Mouse (Mus musculus): ENCODE data around the gene Zmiz1. TPM values are rescaled to one million over a fixed set of nuclear protein-coding genes. Genes with fewer than 3 reads are reported as not detected.

Gene Zmiz1
- polyA plus RNA-seq, 1 experiment from 2014 or later, result 34.2 TPM

- H3K4me3 ChIP-seq, result no peak overlapping the region
- H3K9ac ChIP-seq, result 0 out of 2 replicates have a peak overlapping the region, but pooled peaks have one; percentile 21
- H3K27me3 ChIP-seq (replicated peaks), result no peaks in the 10 kb centered on the region
- H3K27ac ChIP-seq (ENCODE audit: poor library complexity, severe bottlenecking), result peak overlapping the region; percentile 61
- peak overlapping the region; percentile 13 for H3K4me2 ChIP-seq
- no peaks in the 10 kb centered on the region for H3K9me3 ChIP-seq (replicated peaks)
- H3K4me1 ChIP-seq (replicated peaks), result peaks cover 99% of the 10 kb centered on the region
- H3K36me3 ChIP-seq, result no peaks in the 10 kb centered on the region; the same call in 1 of the 2 replicates
- 34% methylated on average over 5 of the region's 5 CpGs for WGBS
- ATAC-seq (ENCODE audit: insufficient number of reproducible peaks, low FRiP score), result no peak
These were observed 25.1 kb downstream of the Zmiz1 start for GRCm38 (mm10) chr14:25484049-25484448.

- no peaks in the 10 kb centered on the region for H3K9me3 ChIP-seq (replicated peaks)
- 71% methylated on average over 2 of the region's 2 CpGs for WGBS
These were observed 27.2 kb downstream of the Zmiz1 start for GRCm38 (mm10) chr14:25486220-25486619.

GRCm38 (mm10) chr14:25486742-25487469 is 27.9 kb downstream of the Zmiz1 start:
- 53% methylated on average over 9 of the region's 9 CpGs for WGBS
- peak overlapping the region; percentile 40; the same call in 1 of the 2 replicates for H3K4me2 ChIP-seq
- no peaks in the 10 kb centered on the region for H3K27me3 ChIP-seq (replicated peaks)
- no peaks in the 10 kb centered on the region; the same call in 1 of the 2 replicates for H3K36me3 ChIP-seq
- no peak overlapping the region for H3K4me3 ChIP-seq
- H3K9me3 ChIP-seq (replicated peaks), result no peaks in the 10 kb centered on the region
- peak overlapping the region; percentile 96 for H3K27ac ChIP-seq (ENCODE audit: poor library complexity, severe bottlenecking)
- H3K4me1 ChIP-seq (replicated peaks), result peaks cover 99% of the 10 kb centered on the region
- H3K9ac ChIP-seq, result peak overlapping the region; percentile 61
- no peak for ATAC-seq (ENCODE audit: insufficient number of reproducible peaks, low FRiP score)

More at GRCm38 (mm10) chr14:25486220-25486619, 27.2 kb downstream of the Zmiz1 start:
- Histone ChIP-seq H3K27me3 (replicated peaks) (no peaks in the 10 kb centered on the region), H3K9ac (peak overlapping the region; percentile 61), H3K4me1 (replicated peaks) (peaks cover 99% of the 10 kb centered on the region), H3K4me2 (no peak overlapping the region), H3K4me3 (no peak overlapping the region), H3K36me3 (no peaks in the 10 kb centered on the region; the same call in 1 of the 2 replicates), H3K27ac (ENCODE audit: poor library complexity, severe bottlenecking) (peak overlapping the region; percentile 96)
- ATAC-seq (ENCODE audit: insufficient number of reproducible peaks, low FRiP score), result no peak

GRCm38 (mm10) chr14:25487470-25487955 is 28.5 kb downstream of the Zmiz1 start:
- H3K4me3 ChIP-seq, result no peak overlapping the region
- H3K4me2 ChIP-seq, result peak overlapping the region; percentile 40
- no peaks in the 10 kb centered on the region for H3K9me3 ChIP-seq (replicated peaks)
- 41% methylated on average over 7 of the region's 7 CpGs for WGBS
- peak overlapping the region; percentile 61 for H3K9ac ChIP-seq
- H3K27ac ChIP-seq (ENCODE audit: poor library complexity, severe bottlenecking), result peak overlapping the region; percentile 96
- ATAC-seq (ENCODE audit: insufficient number of reproducible peaks, low FRiP score), result no peak
- H3K27me3 ChIP-seq (replicated peaks), result no peaks in the 10 kb centered on the region
- peaks cover 99% of the 10 kb centered on the region for H3K4me1 ChIP-seq (replicated peaks)
- no peaks in the 10 kb centered on the region; the same call in 1 of the 2 replicates for H3K36me3 ChIP-seq

- peak overlapping the region; percentile 40 for H3K4me2 ChIP-seq
- ATAC-seq (ENCODE audit: insufficient number of reproducible peaks, low FRiP score), result peak; percentile 13; the same call in 1 of the 2 replicates
These were observed 29.2 kb downstream of the Zmiz1 start for GRCm38 (mm10) chr14:25488097-25488613.

GRCm38 (mm10) chr14:25489336-25490078 is 30.5 kb downstream of the Zmiz1 start:
- H3K27ac ChIP-seq (ENCODE audit: poor library complexity, severe bottlenecking), result peak overlapping the region; percentile 96
- H3K36me3 ChIP-seq, result no peaks in the 10 kb centered on the region; the same call in 1 of the 2 replicates
- no peak overlapping the region for H3K4me3 ChIP-seq
- no peak for ATAC-seq (ENCODE audit: insufficient number of reproducible peaks, low FRiP score)
- WGBS, result 67% methylated on average over 6 of the region's 6 CpGs
- H3K27me3 ChIP-seq (replicated peaks), result no peaks in the 10 kb centered on the region
- H3K4me2 ChIP-seq, result no peak overlapping the region
- no peaks in the 10 kb centered on the region for H3K9me3 ChIP-seq (replicated peaks)
- H3K9ac ChIP-seq, result 0 out of 2 replicates have a peak overlapping the region, but pooled peaks have one; percentile 4
- H3K4me1 ChIP-seq (replicated peaks), result peaks cover 100% of the 10 kb centered on the region

More at GRCm38 (mm10) chr14:25488097-25488613, 29.2 kb downstream of the Zmiz1 start:
- 28% methylated on average over 6 of the region's 6 CpGs for WGBS
- Histone ChIP-seq H3K9ac (peak overlapping the region; percentile 61; the same call in 1 of the 2 replicates), H3K27me3 (replicated peaks) (no peaks in the 10 kb centered on the region), H3K27ac (ENCODE audit: poor library complexity, severe bottlenecking) (peak overlapping the region; percentile 96), H3K36me3 (no peaks in the 10 kb centered on the region; the same call in 1 of the 2 replicates), H3K9me3 (replicated peaks) (no peaks in the 10 kb centered on the region), H3K4me3 (no peak overlapping the region), H3K4me1 (replicated peaks) (peaks cover 100% of the 10 kb centered on the region)

- Histone ChIP-seq H3K4me1 (replicated peaks) (peaks cover 100% of the 10 kb centered on the region), H3K27me3 (replicated peaks) (no peaks in the 10 kb centered on the region), H3K4me3 (no peak overlapping the region), H3K36me3 (no peaks in the 10 kb centered on the region), H3K9me3 (replicated peaks) (no peaks in the 10 kb centered on the region), H3K27ac (ENCODE audit: poor library complexity, severe bottlenecking) (no peak overlapping the region), H3K9ac (no peak overlapping the region), H3K4me2 (no peak overlapping the region)
- ATAC-seq (ENCODE audit: insufficient number of reproducible peaks, low FRiP score), result no peak
- WGBS, result 69% methylated on average over 5 of the region's 5 CpGs
These were observed 33.0 kb downstream of the Zmiz1 start for GRCm38 (mm10) chr14:25491961-25492360.

- ATAC-seq (ENCODE audit: insufficient number of reproducible peaks, low FRiP score), result no peak
- Histone ChIP-seq H3K36me3 (no peaks in the 10 kb centered on the region), H3K4me2 (no peak overlapping the region), H3K4me1 (replicated peaks) (peaks cover 100% of the 10 kb centered on the region), H3K27me3 (replicated peaks) (no peaks in the 10 kb centered on the region), H3K4me3 (no peak overlapping the region), H3K9ac (0 out of 2 replicates have a peak overlapping the region, but pooled peaks have one; percentile 31), H3K9me3 (replicated peaks) (no peaks in the 10 kb centered on the region), H3K27ac (ENCODE audit: poor library complexity, severe bottlenecking) (peak overlapping the region; percentile 5; the same call in 1 of the 2 replicates)
- WGBS, result 70% methylated on average over 11 of the region's 11 CpGs
These were observed 33.7 kb downstream of the Zmiz1 start for GRCm38 (mm10) chr14:25492567-25493279.

GRCm38 (mm10) chr14:25493301-25494241 is 34.6 kb downstream of the Zmiz1 start:
- no peaks in the 10 kb centered on the region for H3K36me3 ChIP-seq
- H3K9me3 ChIP-seq (replicated peaks), result no peaks in the 10 kb centered on the region
- H3K9ac ChIP-seq, result 0 out of 2 replicates have a peak overlapping the region, but pooled peaks have one; percentile 31
- no peak overlapping the region for H3K4me2 ChIP-seq
- H3K4me3 ChIP-seq, result no peak overlapping the region
- peak overlapping the region; percentile 5; the same call in 1 of the 2 replicates for H3K27ac ChIP-seq (ENCODE audit: poor library complexity, severe bottlenecking)
- H3K4me1 ChIP-seq (replicated peaks), result peaks cover 100% of the 10 kb centered on the region
- 72% methylated on average over 22 of the region's 22 CpGs for WGBS
- no peak for ATAC-seq (ENCODE audit: insufficient number of reproducible peaks, low FRiP score)
- H3K27me3 ChIP-seq (replicated peaks), result no peaks in the 10 kb centered on the region

Measured in heart, embryonic 12.5 days (tissue).